Mouse (Mus musculus) forebrain, embryonic 16.5 days (tissue): ENCODE measurements around the gene Tax1bp3. TPM values are rescaled to one million over a fixed set of nuclear protein-coding genes. Genes with fewer than 3 reads are reported as not detected.

Source experiments
- ATAC-seq: fragments of 200-750 bp; cut with Nextera tagmentation; 2 replicates; pipeline ENCODE4 v1.8.0; 2017; ENCODE audit warnings: mild to moderate bottlenecking, moderate library complexity
- H3K27ac ChIP-seq: fragments of 300-500 bp; sonication (generic); 2 replicates; pipeline ENCODE4 v1.5.1; 2014; ENCODE audit warnings: low read length, control low read depth
- H3K27me3 ChIP-seq: fragments of 300-500 bp; sonication (generic); replicated peaks from 2 replicates; pipeline ENCODE4 v1.6.1; 2014; ENCODE audit warnings: low read length; ENCODE audit not compliant: control insufficient read depth, insufficient read depth
- H3K36me3 ChIP-seq: fragments of 300-500 bp; sonication (generic); 2 replicates; pipeline ENCODE4 v1.6.1; 2014; ENCODE audit not compliant: control insufficient read depth, insufficient read depth
- H3K4me1 ChIP-seq: fragments of 300-500 bp; sonication (generic); replicated peaks from 2 replicates; pipeline ENCODE4 v1.6.1; 2014; ENCODE audit warnings: low read length; ENCODE audit not compliant: control insufficient read depth, insufficient read depth
- H3K4me2 ChIP-seq: fragments of 300-500 bp; sonication (generic); 2 replicates; pipeline ENCODE4 v1.6.1; 2014; ENCODE audit warnings: mild to moderate bottlenecking, low read length, control low read depth
- H3K4me3 ChIP-seq: fragments of 300-500 bp; sonication (generic); replicated peaks from 2 replicates; pipeline ENCODE4 v1.5.1; 2014; ENCODE audit warnings: mild to moderate bottlenecking, low read length, control low read depth
- H3K9ac ChIP-seq: fragments of 300-500 bp; sonication (generic); replicated peaks from 2 replicates; pipeline ENCODE4 v1.6.1; 2014; ENCODE audit warnings: low read depth, low read length, control low read depth
- H3K9me3 ChIP-seq: fragments of 300-500 bp; sonication (generic); 2 replicates; pipeline ENCODE4 v1.6.1; 2016; ENCODE audit warnings: low read length; ENCODE audit not compliant: control insufficient read depth
- WGBS: fragments of 180-500 bp; shearing (Covaris S2); extraction: QIAGEN DNeasy Blood & Tissue Kit; methylation state at CpG from one replicate; pipeline ENCODE4 v1.1.7; 2014; 5-methylcytosine and 5-hydroxymethylcytosine counted together
- polyA plus RNA-seq: library from polyadenylated mRNA; unstranded; fragments of >200 nt; fragmentation: Nextera tagmentation; extraction: Ambion mirVana; gene quantifications from 2 replicates; pipeline ENCODE4 v1.2.1, GENCODE M21; 2015

Tax1bp3 gene
- polyA plus RNA-seq, 1 experiment from 2014 or later: 166 TPM

GRCm38 (mm10) chr11:73146026-73146974, 30.6 kb upstream of the Tax1bp3 start:
- Histone ChIP-seq H3K4me1 (no peaks in the 10 kb centered on the region), H3K4me3 (no peak overlapping the region), H3K9ac (no peak overlapping the region), H3K36me3 (no peaks in the 10 kb centered on the region), H3K27ac (no peak overlapping the region), H3K27me3 (no peaks in the 10 kb centered on the region), H3K9me3 (no peaks in the 10 kb centered on the region), H3K4me2 (no peak overlapping the region)
- ATAC-seq: no peak
- WGBS: 51% methylated on average over 10 of the region's 11 CpGs

- no peak overlapping the region for H3K9ac ChIP-seq
Observed at GRCm38 (mm10) chr11:73146975-73147365, 29.9 kb upstream of the Tax1bp3 start.

GRCm38 (mm10) chr11:73148209-73148608, 28.7 kb upstream of the Tax1bp3 start:
- Histone ChIP-seq H3K27ac (no peak overlapping the region), H3K36me3 (no peaks in the 10 kb centered on the region), H3K4me2 (no peak overlapping the region), H3K27me3 (no peaks in the 10 kb centered on the region), H3K9me3 (no peaks in the 10 kb centered on the region), H3K9ac (no peak overlapping the region), H3K4me3 (no peak overlapping the region), H3K4me1 (no peaks in the 10 kb centered on the region)
- ATAC-seq: no peak
- WGBS: 70% methylated on average over 9 of the region's 9 CpGs

More at GRCm38 (mm10) chr11:73146975-73147365, 29.9 kb upstream of the Tax1bp3 start:
- WGBS: 48% methylated on average over 7 of the region's 7 CpGs
- H3K4me2 ChIP-seq: no peak overlapping the region
- no peaks in the 10 kb centered on the region for H3K9me3 ChIP-seq
- H3K27me3 ChIP-seq: no peaks in the 10 kb centered on the region
- ATAC-seq: no peak
- H3K27ac ChIP-seq: no peak overlapping the region
- H3K4me3 ChIP-seq: no peak overlapping the region
- H3K4me1 ChIP-seq: no peaks in the 10 kb centered on the region
- H3K36me3 ChIP-seq: no peaks in the 10 kb centered on the region

GRCm38 (mm10) chr11:73155071-73155470, 21.8 kb upstream of the Tax1bp3 start:
- peak; percentile 50 for ATAC-seq
- Histone ChIP-seq H3K9me3 (no peaks in the 10 kb centered on the region), H3K4me1 (0 out of 2 replicates have a peak, but pooled peaks cover under 1% of the 10 kb centered on the region), H3K9ac (no peak overlapping the region), H3K27me3 (peaks cover 9% of the 10 kb centered on the region; the same call in 1 of the 2 replicates), H3K4me3 (no peak overlapping the region), H3K4me2 (no peak overlapping the region), H3K36me3 (no peaks in the 10 kb centered on the region), H3K27ac (no peak overlapping the region)
- WGBS: 51% methylated on average over 6 of the region's 6 CpGs

GRCm38 (mm10) chr11:73159957-73160810, 16.7 kb upstream of the Tax1bp3 start, which contains the start of gene P2rx5:
TSS of gene P2rx5 (plus strand) at chr11:73160421.
- H3K9me3 ChIP-seq: no peaks in the 10 kb centered on the region
- H3K27me3 ChIP-seq: peaks cover 17% of the 10 kb centered on the region; the same call in 1 of the 2 replicates
- H3K4me2 ChIP-seq: peak within 1 kb of the TSS; percentile 58
- H3K4me3 ChIP-seq: peak within 1 kb of the TSS; percentile 36
- H3K27ac ChIP-seq: no peak within 1 kb of the TSS
- H3K4me1 ChIP-seq: 0 out of 2 replicates have a peak, but pooled peaks cover 5% of the 10 kb centered on the region
- 0 out of 2 replicates have a peak, but pooled peaks have one; percentile 45 for ATAC-seq
- 3% methylated on average over 49 of the region's 49 CpGs for WGBS
- no peaks in the 10 kb centered on the region for H3K36me3 ChIP-seq
- H3K9ac ChIP-seq: peak within 1 kb of the TSS; percentile 28

GRCm38 (mm10) chr11:73160811-73161200, 16.1 kb upstream of the Tax1bp3 start:
- no peak overlapping the region for H3K27ac ChIP-seq

GRCm38 (mm10) chr11:73161616-73162015, 15.3 kb upstream of the Tax1bp3 start:
- WGBS: 87% methylated on average over 4 of the region's 4 CpGs
- Histone ChIP-seq H3K4me2 (no peak overlapping the region), H3K4me1 (0 out of 2 replicates have a peak, but pooled peaks cover 5% of the 10 kb centered on the region)

More at GRCm38 (mm10) chr11:73160811-73161200, 16.1 kb upstream of the Tax1bp3 start:
- H3K4me1 ChIP-seq: 0 out of 2 replicates have a peak, but pooled peaks cover 5% of the 10 kb centered on the region
- H3K9me3 ChIP-seq: no peaks in the 10 kb centered on the region
- WGBS: 27% methylated on average over 6 of the region's 6 CpGs
- H3K36me3 ChIP-seq: no peaks in the 10 kb centered on the region
- H3K27me3 ChIP-seq: peaks cover 17% of the 10 kb centered on the region; the same call in 1 of the 2 replicates
- no peak overlapping the region for H3K4me3 ChIP-seq
- ATAC-seq: no peak
- peak overlapping the region; percentile 58 for H3K4me2 ChIP-seq
- H3K9ac ChIP-seq: no peak overlapping the region

GRCm38 (mm10) chr11:73162284-73162683, 14.6 kb upstream of the Tax1bp3 start:
- no peak overlapping the region for H3K9ac ChIP-seq
- H3K9me3 ChIP-seq: no peaks in the 10 kb centered on the region
- 85% methylated on average over 5 of the region's 5 CpGs for WGBS
- H3K27ac ChIP-seq: no peak overlapping the region
- H3K4me3 ChIP-seq: no peak overlapping the region
- H3K36me3 ChIP-seq: no peaks in the 10 kb centered on the region
- no peak for ATAC-seq
- H3K27me3 ChIP-seq: peaks cover 17% of the 10 kb centered on the region; the same call in 1 of the 2 replicates
- 0 out of 2 replicates have a peak, but pooled peaks cover 5% of the 10 kb centered on the region for H3K4me1 ChIP-seq
- no peak overlapping the region for H3K4me2 ChIP-seq

More at GRCm38 (mm10) chr11:73161616-73162015, 15.3 kb upstream of the Tax1bp3 start:
- H3K9me3 ChIP-seq: no peaks in the 10 kb centered on the region
- no peak overlapping the region for H3K4me3 ChIP-seq
- no peak for ATAC-seq
- peaks cover 17% of the 10 kb centered on the region; the same call in 1 of the 2 replicates for H3K27me3 ChIP-seq
- no peak overlapping the region for H3K9ac ChIP-seq
- no peaks in the 10 kb centered on the region for H3K36me3 ChIP-seq
- H3K27ac ChIP-seq: no peak overlapping the region
